Mouse (Mus musculus) C2C12 (cell line): ENCODE measurements around the gene Raly. TPM values are rescaled to one million over a fixed set of nuclear protein-coding genes. Genes with fewer than 3 reads are reported as not detected.

Experiments used
- H3K27me3 ChIP-seq: one replicate; pipeline ENCODE4 v1.6.1; 2011; ENCODE audit not compliant: control insufficient read depth, insufficient read depth, insufficient read length
- H3K36me3 ChIP-seq: one replicate; pipeline ENCODE4 v1.6.1; 2011; ENCODE audit not compliant: control insufficient read depth, insufficient read depth
- H3K4me3 ChIP-seq: one replicate; pipeline ENCODE4 v1.5.1; 2011; ENCODE audit warnings: mild to moderate bottlenecking, control low read depth; ENCODE audit not compliant: poor library complexity, insufficient read depth, severe bottlenecking
- H3K79me2 ChIP-seq: one replicate; pipeline ENCODE4 v1.6.1; 2011; ENCODE audit not compliant: control insufficient read depth, insufficient read depth
- H3K79me3 ChIP-seq: one replicate; pipeline ENCODE4 v1.6.1; 2011; ENCODE audit warnings: low read depth, control low read depth
- H3ac ChIP-seq: one replicate; pipeline ENCODE3; 2011; ENCODE audit warnings: low read depth; ENCODE audit not compliant: control insufficient read depth, insufficient read length
- CEBPB ChIP-seq: IDR thresholded peaks from one replicate; pipeline ENCODE4 v1.6.1; 2011; ENCODE audit warnings: low read depth, mild to moderate bottlenecking, control low read depth, moderate library complexity
- CTCF ChIP-seq: IDR thresholded peaks from one replicate; pipeline ENCODE4 v1.5.1; 2011; ENCODE audit not compliant: control insufficient read depth, insufficient read depth, insufficient read length
- FOSL1 ChIP-seq: IDR thresholded peaks from one replicate; pipeline ENCODE4 v1.8.0; 2011; ENCODE audit warnings: mild to moderate bottlenecking, low read length; ENCODE audit not compliant: poor library complexity, insufficient read depth, severe bottlenecking
- MAX ChIP-seq: IDR thresholded peaks from one replicate; pipeline ENCODE4 v1.6.1; 2011; ENCODE audit warnings: mild to moderate bottlenecking, control low read depth
- MYOD1 ChIP-seq: IDR thresholded peaks from one replicate; pipeline ENCODE4 v1.6.1; 2011; ENCODE audit warnings: low read depth; ENCODE audit not compliant: control insufficient read depth, insufficient read length
- MYOG ChIP-seq: IDR thresholded peaks from one replicate; pipeline ENCODE4 v1.6.1; 2011; ENCODE audit not compliant: control insufficient read depth, insufficient read length; ENCODE audit errors: extremely low read depth
- USF1 ChIP-seq: IDR thresholded peaks from one replicate; pipeline ENCODE4 v1.6.1; 2011; ENCODE audit warnings: low read depth, mild to moderate bottlenecking, control low read depth, moderate library complexity
- polyA plus RNA-seq: library from polyadenylated mRNA; unstranded; fragments of >200 nt; fragmentation: generic; extraction: Trizol; gene quantifications from one replicate; pipeline ENCODE4 v1.2.1, GENCODE M21; 2012; ENCODE audit warnings: missing spikeins

Gene Raly
- polyA plus RNA-seq, 1 experiment: 358 TPM

- Histone ChIP-seq H3K79me2 (no peaks in the 10 kb centered on the region), H3ac (no peak overlapping the region), H3K36me3 (no peaks in the 10 kb centered on the region), H3K27me3 (no peaks in the 10 kb centered on the region), H3K4me3 (no peak overlapping the region), H3K79me3 (no peaks in the 10 kb centered on the region)
- TF ChIP-seq CEBPB: no peak
- no peak for TF ChIP-seq FOSL1
- no peak for TF ChIP-seq MYOG
- TF ChIP-seq USF1: no peak
- no peak for TF ChIP-seq MYOD1
- TF ChIP-seq CTCF: no peak
- no peak for TF ChIP-seq MAX
Measured at GRCm38 (mm10) chr2:154909789-154910188, 118.9 kb downstream of the Raly start.

GRCm38 (mm10) chr2:154915922-154916541, 125.1 kb downstream of the Raly start:
- Histone ChIP-seq H3ac (no peak overlapping the region), H3K36me3 (no peaks in the 10 kb centered on the region), H3K27me3 (no peaks in the 10 kb centered on the region), H3K79me2 (no peaks in the 10 kb centered on the region), H3K4me3 (no peak overlapping the region), H3K79me3 (no peaks in the 10 kb centered on the region)
- TF ChIP-seq FOSL1: no peak
- no peak for TF ChIP-seq MYOG
- TF ChIP-seq USF1: no peak
- TF ChIP-seq CTCF: no peak
- TF ChIP-seq CEBPB: no peak

- Histone ChIP-seq H3K79me3 (no peaks in the 10 kb centered on the region), H3K27me3 (no peaks in the 10 kb centered on the region), H3K36me3 (no peaks in the 10 kb centered on the region), H3ac (no peak overlapping the region), H3K79me2 (no peaks in the 10 kb centered on the region), H3K4me3 (no peak overlapping the region)
- TF ChIP-seq MAX (no peak), USF1 (no peak), CTCF (no peak), MYOG (no peak), CEBPB (no peak), FOSL1 (no peak), MYOD1 (no peak)
Measured at GRCm38 (mm10) chr2:154916547-154916946, 125.7 kb downstream of the Raly start.

Other genes with a start within 250 kb of the Raly start
- gene 1700003F12Rik, start 244.0 kb upstream of the Raly start, polyA plus RNA-seq: 6.8 TPM
- 0.33 TPM for gene Actl10, start 239.3 kb upstream of the Raly start, polyA plus RNA-seq
- gene Necab3, start 232.2 kb upstream of the Raly start, polyA plus RNA-seq: 0.46 TPM
- gene E2f1, start 221.2 kb upstream of the Raly start, polyA plus RNA-seq: 33.3 TPM
- gene Pxmp4, start 187.4 kb upstream of the Raly start, polyA plus RNA-seq: 6.4 TPM
- 2.6 TPM for gene Zfp341, start 177.8 kb upstream of the Raly start, polyA plus RNA-seq
- 0.08 TPM for gene 4930519P11Rik, start 177.7 kb upstream of the Raly start, polyA plus RNA-seq
- 123 TPM for gene Chmp4b, start 139.4 kb upstream of the Raly start, polyA plus RNA-seq
- not detected for gene Gm14214, start 21.1 kb upstream of the Raly start, polyA plus RNA-seq
- gene a, start 306 bp downstream of the Raly start, polyA plus RNA-seq: not detected
- gene Eif2s2, start 101.8 kb downstream of the Raly start, polyA plus RNA-seq: 91.2 TPM
- not detected for gene Gm14226, start 227.2 kb downstream of the Raly start, polyA plus RNA-seq